Mouse (Mus musculus) frontal cortex, postnatal 25 days (tissue): Measurements from ENCODE around the gene Ubald1.

Source experiments
- DNase-seq, 2 experiments: peaks; one replicate each; pipeline ENCODE4 v3.0.0; 2022; ENCODE audit warnings: low spot score in 2 of 2

Ubald1 gene

DNA sequence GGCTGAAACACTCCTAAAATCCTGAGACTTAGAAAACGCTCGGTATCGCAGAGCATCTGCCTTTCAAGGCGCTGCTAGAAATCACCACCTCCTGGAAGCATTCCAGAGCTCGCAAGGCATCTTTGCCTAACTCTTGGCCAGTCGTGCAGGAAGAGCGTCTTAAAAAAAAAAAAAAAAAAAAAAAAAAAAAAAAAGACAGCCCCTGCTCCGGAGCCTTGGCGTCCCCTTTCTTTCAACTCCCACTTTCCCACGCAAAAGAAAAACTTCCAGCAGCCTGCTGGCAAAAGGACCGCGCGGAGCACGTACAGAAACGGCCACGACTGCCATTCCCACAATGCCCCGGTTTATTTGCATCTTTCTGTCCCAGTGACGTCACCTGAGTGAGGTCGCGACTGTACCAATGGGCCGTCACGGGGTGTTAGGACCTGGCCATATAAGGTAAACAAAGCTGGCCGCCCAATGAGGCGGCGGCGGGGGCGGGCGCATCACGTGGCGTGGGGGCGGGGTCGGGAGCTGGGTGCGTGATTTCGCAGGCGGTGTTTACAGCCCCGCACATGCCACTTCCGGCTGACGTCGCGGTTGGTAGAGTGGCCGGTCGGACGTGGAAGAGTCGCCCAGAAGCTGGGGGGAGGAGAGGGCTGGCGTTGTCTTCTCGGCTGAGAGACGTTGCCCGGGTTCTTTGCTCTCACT, at the start of gene Ubald1:
TSS of gene Ubald1 (minus strand) at position 180 of the 690 bp plus-strand sequence.
- peak; percentile 93 to 96 for DNase-seq

DNA sequence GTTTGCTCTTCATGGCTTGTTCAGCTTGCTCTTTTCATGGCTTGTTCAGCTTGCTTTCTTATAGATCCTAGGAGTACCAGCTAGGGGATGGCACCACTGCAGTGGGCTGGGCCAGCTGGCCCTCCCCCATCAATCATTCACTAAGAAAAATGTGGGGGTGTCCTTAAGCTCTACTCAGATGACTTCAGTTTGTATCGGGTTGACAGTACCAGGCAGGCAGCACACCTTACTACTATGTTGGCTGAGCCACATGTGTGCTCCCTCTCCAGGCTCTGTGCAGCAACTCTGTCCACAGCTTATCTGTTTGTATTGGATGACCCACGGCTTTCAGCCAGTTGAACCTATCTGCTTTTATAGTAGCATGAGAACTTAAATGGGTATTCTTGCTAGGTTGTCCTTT, 48.4 kb upstream of the Ubald1 start:
- DNase-seq = no peak

DNA sequence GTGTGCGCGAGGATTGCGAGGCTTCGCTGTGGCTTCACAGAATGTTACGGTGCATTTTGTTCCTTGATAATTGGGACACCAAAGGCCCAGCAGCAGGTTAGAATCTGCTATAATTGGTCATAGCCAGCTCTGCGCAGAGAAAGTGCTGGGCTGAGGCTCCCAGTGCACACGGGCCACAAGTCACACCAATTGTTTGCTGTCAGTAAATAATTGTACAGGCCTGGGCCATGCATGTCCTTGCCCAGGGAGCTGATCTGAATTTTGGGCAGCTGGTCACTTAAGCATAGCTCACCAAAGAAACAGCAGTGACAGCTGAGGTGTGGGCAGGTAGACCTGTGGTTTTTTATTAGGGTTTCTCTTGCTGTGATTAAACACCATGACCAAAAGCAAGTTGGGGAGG, 47.9 kb upstream of the Ubald1 start:
- DNase-seq = no peak

DNA sequence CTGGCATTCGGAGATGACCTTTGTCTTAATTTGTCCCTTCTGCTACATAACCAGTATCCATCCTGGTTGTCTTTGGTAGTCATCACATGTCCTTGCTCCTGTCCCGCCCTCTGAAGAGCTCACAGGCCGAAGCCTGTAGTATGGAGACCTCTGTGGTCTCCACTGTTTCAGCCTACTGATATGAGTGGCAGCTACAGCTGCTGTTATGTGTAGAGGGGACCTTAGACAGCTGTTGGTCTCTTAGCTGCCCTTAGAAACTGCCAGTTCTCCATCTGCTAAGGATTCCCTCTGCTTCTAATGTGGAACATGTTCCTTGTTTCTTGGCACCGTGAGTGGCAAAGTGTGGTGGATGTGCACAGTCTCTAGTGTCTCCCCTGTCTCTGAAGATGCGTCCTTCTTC, 43.9 kb upstream of the Ubald1 start:
- DNase-seq = no peak

DNA sequence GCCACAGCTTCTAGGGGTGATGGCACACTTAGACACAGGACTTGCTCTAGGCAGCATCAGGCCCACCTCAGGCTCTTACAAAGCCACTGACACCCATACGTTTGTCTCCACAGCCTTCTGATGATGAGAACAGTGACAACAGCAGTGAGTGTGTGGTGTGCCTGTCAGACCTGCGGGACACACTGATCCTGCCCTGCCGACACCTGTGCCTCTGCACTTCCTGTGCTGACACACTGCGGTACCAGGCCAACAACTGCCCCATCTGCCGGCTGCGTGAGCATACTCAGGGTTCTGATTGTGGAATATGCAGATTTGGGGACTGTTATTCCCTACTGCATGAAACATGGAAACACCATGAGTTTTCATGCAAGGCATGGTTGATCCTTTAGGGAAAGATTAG, 42.4 kb upstream of the Ubald1 start:
- no peak for DNase-seq

DNA sequence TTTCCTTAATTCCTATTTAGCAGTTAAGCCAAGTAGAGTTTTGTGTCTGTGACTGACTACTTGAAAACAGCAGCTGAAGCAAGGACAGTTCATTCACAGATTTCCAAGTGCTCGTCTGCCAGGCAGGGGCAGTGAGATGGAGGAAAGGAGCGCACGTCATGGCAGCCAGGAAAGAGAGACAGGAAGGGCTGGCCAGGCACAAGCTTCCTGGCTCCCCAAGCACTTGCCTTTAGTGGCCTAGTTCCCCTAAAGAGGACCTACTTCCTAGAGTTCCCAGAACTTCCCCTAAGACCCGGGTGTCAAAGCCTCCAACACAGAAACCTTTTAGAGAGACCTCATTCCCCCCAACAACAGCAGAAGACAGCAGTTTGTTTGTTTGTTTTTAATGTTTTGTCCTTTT, 40.4 kb upstream of the Ubald1 start:
- no peak for DNase-seq

DNA sequence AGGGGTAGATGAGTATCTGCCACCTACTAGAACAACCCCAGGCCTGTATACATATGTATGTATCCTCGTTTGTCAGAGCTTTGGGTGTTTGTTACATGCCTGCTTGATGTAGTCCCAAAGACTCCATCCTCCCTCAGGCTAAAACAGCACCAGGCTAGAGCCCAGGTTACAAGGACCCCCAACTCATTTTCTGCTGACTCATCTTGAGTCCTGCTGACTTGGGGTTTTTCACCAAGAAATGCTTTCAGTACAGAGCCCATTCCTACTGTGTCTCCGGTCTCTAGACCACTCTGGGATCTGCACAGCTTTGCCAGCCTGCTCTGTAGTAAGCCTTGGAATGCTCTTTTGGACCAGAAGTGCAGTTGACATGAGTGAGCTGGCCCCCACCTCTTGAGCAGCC, 36.5 kb upstream of the Ubald1 start:
- no peak for DNase-seq

DNA sequence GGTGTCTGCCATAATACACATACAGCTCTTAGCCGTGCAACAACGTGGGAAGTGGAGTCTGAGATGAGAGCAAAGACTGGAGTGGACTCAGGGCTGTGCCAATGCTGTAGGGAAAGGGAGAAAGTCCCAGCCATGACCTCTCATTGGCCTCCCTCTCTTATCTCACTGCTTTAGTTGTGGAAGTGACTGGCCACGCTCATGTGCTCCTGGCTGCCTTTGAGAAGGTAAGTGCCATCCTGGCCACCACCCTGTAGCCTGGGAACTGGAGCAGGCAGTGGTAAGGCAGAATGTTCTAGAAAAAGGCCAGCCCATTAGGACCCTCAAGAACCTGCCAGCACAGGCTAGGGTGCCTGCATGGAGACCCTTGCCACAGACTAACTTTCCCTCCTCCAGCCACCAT, 35.8 kb upstream of the Ubald1 start:
- DNase-seq = no peak

DNA sequence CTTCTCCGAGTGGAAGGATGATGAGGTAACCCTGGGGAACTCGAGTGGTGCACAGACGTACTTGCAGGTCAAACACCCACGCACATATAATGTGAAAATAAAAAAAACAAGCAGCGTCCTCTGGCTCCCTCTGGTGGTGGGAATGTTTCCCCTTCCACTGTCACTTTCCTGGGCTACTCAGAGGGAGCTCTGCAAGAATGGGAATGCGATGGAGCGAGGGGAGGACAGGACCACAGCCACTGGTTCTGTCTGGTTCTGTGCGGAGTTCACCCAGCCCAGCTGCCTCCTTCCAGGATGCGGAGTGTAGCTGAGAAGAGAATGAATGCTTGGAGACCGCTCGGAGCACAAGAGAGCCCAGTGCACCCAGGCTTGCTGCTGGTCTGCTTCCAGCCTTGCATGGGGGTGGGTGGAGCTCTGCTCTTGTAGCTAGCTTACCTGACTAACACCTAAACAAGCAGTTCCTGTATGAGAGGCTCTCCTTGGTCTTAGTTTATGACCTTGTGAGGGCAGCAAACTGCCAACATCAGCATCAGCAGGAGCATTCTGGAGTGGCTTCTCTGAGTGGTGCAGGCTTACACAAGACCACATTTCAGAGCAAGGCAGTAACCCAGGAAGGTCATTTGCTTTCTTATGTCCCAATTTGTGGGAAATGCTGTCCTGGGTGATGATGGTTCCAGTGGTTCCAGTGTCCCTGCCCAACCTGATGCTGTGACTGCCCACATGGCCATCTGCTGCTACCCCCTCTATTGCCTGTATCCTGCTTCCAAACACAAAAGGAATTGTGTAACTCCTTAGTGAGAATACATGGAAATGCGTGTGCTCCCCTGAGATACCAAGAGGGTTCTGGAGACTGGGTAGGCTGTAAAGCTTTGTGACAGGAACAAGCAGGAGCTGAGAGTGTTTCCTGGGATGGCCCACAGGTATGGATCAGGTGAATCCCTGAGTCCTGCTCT, 33.9 kb upstream of the Ubald1 start:
- peak; percentile 87 to 90 for DNase-seq

DNA sequence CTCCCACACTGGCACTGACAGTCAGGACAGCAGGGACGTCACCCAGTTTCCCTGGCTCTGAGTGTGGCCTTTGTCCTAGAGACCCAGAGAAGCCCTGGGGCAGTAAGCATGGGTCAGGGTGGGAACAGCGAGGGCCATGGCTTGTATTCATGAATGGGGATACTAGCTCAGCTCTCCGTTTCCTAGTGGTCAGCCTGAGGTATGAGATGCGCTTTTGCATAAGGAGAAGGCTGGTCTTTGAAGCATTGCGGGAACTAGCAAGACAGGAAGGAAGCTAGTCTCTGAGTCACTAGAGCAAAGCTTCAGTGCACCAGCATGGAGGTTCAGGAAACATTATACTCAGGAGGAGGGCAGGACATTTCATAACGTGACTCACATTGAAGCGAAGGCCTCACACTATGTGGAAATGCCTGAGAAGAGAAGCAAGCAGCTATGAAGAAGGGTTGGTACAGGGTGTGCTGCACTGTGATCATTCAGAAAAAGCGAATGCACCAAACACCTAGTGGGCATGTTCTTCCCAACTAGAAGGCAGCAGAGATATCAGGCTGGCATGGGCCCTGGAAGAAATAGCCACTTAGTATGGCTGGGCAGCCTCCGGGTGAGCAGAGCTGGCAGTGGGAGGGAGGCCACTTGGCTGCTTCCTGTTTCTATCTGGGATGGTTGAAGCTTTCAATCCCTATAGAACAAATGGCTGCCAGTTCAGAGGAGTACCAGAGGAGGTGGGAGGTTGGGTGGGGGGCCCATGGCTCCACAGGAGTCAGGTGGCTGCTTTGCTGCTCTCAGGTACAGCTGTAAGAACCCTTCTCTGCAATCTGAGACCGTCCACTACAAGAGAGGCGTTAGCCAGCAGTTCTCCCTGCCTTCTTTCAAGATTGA, 33.0 kb upstream of the Ubald1 start:
- DNase-seq = no peak

DNA sequence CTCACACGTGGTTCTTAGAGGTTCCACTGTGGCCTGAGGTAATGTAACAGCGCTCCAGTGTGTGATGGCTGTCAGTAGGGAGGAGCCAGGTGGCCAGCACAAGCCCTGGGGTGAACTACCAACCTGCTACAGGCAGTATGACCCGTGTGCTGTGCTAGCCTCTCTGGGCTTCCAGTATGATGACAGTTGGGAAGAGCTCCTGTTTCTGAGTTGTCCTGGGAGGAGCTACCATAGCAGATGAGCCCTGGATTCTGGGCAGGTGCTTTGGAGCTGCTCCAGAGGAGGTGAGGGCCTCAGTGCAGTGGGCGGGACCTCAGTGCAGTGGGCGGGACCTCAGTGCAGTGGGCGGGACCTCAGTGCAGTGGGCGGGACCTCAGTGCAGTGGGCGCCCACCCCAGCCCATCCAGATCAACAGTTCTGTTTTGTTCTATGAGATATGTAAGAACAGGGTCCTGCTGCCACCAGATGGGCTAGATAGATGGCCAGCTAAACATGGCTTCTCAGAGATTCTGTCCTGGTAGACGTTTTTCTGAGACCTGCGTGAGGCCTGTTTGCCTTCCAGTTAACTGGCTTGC, 32.0 kb upstream of the Ubald1 start:
- DNase-seq = no peak

DNA sequence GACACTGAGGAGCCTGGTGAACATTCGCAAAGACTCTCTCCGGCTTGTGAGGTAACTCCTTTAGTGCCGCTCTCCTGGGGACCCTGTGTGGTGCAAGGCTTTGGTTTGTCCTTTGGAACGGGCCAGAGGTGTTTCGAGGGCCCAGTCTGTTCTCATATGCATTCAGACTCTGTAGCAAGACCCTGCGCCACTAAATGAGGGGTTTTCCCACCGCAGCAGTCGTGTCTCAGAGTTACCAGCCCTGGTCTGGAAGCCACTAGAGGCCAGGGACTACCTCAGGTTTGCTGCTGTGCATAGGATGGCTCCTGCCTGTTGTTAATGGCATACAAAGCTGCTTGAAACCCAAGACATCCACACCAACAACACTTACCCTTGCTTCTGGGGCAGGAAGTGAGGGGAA, 30.6 kb upstream of the Ubald1 start:
- DNase-seq = no peak

DNA sequence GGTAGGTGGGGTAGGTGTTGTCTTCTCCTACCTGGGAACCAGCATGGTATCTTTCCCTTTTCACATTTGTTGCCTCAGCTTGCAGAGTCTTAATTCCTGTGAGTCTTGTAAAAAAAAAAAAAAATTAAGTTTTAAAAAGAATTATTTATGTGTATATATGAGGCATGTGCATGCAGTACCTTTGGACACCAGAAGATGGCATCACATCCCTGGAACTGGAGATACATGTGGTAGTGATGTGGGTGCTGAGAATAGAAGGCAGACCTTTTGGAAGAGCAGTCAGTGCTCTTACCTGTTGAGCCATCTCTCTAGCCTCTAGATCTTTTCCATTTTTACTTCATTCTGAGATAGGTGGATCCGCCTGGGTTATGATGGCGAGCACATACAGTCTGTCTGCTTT, 29.6 kb upstream of the Ubald1 start:
- DNase-seq = no peak

DNA sequence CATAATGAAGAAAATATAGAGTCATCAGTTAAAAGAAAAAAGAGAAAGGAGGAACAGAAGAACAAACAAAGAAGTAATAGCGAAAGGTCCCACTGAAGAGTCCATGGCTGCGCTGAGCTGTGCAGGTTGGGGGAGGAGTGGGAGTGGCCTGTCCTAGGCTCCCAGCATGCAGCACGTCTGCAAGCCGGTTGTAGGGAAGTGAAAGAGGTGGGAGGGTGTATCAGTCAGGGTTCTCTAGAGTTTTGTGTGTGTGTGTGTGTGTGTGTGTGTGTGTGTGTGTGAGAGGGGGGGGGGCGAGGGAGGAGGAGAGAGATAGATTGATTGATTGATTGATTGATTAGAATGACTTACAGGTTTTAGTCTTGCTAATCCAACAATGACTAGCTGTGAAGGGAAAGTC, 27.9 kb upstream of the Ubald1 start:
- no peak for DNase-seq

DNA sequence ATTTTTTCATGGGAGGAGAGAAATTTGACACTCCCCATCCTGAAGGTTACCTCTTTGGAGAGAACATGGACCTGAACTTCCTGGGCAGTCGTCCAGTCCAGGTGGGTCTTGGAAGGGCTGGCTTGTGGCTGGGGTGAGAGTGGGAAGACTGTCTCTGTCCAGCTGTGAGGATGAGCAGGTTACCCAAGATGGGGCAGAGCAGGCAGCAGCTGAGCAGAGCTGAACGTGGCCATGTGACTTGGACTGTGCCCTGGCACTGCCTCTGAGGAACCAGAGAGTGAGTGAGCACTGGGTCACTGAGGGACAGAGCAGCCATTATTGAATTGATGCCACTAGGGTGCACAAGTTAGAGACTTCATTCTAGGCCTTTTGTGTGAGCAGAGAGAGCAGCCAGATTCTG, 27.3 kb upstream of the Ubald1 start:
- no peak for DNase-seq

DNA sequence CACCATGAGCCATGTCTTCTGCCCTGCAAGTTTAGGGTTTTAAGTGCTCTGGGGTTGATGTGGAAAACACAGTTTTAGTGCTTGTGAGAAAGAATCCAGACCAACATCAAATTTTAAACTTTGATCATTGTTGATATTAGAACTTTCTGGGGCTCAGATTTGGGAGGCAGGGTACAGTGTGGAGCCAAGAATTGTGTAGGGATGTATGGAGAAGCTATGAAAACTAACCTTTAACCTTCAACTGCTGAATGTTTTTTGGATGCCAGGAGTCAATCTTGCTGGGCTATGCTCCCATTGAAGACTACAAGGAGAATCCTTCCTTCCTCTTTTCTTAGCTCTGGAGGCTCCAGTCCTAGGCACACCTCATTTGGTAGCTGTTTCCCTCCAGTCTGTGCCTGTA, 26.4 kb upstream of the Ubald1 start:
- DNase-seq = no peak

DNA sequence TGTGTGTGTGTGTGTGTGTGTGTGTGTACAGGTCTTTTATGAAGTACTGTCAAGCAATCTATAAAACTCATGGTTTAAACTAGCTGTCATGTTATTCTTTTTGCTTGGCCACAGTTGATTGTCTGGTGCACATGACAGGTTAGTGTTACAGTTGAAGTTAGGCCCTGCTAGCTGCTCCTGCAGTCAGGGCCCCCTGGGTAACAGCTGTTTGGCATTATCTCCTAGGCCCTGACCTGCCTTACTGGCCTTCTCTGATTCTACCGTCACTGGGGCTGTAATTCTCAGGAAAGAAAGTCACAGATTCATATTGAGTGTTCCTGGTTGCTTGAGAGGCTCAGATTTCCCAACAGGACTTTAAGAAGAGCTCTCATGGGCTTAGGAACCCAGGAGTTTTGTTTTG, 25.5 kb upstream of the Ubald1 start:
- no peak for DNase-seq

DNA sequence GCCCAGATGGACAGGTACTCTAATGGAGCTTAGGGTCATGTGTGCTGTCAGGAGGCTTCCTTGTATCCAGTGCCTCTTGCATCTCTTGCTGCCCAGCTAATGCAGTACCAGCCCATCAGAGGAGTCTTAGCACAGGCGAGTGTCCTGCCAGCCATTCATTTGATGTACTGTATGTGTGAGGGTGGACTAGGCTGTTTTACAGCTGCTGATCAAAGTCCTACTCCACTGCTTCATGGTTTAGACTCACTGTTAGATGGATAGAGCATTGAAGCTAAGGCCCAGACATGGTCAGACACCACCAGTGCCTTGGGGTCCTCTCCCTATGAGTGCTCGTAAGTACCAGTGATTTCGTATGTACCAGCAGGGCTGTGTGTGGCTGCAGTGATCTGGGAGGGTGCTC, 24.8 kb upstream of the Ubald1 start:
- no peak for DNase-seq

DNA sequence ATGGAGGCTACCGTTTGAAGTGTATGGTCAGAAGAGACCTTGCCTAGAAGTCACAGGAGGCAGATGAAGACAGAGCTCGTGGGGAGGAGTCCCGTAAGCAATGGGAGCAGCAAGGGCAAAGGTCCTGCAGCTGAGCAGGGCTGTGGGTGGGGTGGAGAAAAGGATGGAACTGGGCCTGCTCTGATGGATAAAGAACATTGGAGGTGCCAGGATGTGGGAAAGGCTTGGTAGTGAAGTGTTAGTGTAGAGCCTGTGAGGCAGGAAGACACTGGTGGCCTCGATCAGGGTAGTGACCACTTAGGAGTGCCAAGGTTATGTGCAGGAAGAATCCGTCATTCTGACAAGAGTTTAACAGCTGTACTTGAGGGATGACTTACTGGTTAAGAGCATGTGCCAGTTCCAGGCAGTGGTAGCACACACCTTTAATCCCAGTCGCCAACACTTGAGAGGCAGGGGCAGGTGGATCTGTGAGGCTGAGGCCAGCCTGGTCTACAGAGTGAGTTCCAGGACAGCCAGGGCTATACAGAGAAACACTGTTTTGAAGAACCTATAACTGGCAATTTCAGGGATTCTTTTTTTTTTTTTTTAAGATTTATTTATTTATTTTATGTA, 23.5 kb upstream of the Ubald1 start:
- no peak for DNase-seq

DNA sequence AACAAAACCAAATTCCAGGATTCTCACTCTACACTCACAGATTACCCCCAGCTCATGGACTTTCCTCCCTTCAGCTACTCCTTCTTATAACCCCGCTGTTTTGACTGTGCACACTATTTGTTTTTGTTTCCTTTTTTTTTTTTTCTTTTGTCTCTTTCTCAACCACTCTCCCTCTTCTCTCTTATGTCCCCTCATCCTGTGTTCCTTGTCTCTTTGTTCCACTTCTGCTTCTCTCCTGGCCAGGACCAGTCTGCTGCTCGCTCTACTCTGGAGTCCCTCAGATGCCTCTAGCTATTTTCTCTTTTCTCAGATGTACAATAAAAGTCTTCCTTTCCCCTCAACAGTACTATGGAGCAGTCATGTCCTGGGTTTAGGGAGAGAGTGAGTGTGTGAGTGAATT, 22.3 kb upstream of the Ubald1 start:
- DNase-seq = no peak

DNA sequence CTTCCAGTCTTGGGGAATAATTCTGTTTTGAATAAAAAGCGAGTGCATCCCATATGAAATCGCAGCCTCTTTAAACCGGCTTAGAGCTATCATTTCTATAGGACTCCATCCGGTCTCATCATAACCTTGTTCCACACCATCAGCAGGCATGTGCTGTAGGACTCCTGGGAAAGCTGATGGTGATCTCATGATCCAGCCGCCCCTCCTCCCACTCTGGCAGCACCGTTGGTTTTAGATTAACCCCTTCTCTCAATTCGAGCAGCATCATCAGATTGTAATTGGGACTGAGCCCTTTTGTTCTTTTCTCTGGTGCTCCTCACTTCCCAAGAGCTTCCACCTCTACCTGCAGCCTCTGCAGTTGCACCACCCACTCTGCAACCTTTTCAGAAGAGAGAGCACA, 21.1 kb upstream of the Ubald1 start:
- DNase-seq = no peak
